Mouse (Mus musculus): Measurements from ENCODE around the gene Myl7.

DNA sequence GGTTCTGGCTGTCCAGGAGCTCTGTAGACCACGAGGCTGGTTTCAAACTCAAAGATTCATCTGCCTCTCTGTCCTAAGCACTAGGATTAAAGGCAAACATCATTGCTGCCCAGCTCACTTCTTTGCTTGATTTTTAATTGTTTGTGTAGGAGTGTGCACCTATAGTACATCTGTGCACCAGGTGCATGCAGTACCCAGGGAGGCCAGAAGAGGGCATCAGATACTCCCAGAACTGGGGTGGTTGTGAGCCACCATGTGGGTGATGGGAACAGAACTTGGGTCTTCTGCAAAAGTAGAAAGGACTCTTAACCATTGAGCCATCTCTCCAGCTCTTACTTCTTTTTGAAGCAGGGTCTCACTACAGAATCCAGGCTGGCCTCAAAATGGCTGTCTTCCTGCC is 39.9 kb downstream of the Myl7 start:
- TF ChIP-seq CTCF (IDR thresholded peaks at IDR 0.05; ENCODE audit: borderline replicate concordance, control insufficient read depth, extremely low read depth, insufficient read depth, low read length, poor library complexity) (no peak), POLR2A (IDR thresholded peaks at IDR 0.05; ENCODE audit: control insufficient read depth, extremely low read depth, insufficient read depth, low read length, poor library complexity) (no peak)
